Mouse (Mus musculus) liver, embryonic 14.5 days (tissue): ENCODE results near the gene Ric1. TPM values are rescaled to one million over a fixed set of nuclear protein-coding genes. Genes with fewer than 3 reads are reported as not detected.

Experiments
- ATAC-seq: fragments of 200-750 bp; cut with Nextera tagmentation; 2 replicates; pipeline ENCODE4 v1.8.0; 2017; ENCODE audit warnings: moderate number of reproducible peaks, mild to moderate bottlenecking, moderate library complexity; ENCODE audit not compliant: insufficient read depth
- DNase-seq, 3 experiments: peaks; one replicate each; pipeline ENCODE4 v3.0.0-alpha.2; 2012 to 2013; ENCODE audit warnings: low read depth in 3 of 3, low spot score in 3 of 3
- H3K27ac ChIP-seq: fragments of 300-500 bp; sonication (generic); 2 replicates; pipeline ENCODE4 v1.5.1; 2014; ENCODE audit warnings: moderate library complexity, mild to moderate bottlenecking, control low read depth, inconsistent platforms
- H3K27me3 ChIP-seq: fragments of 300-500 bp; sonication (generic); 2 replicates; pipeline ENCODE4 v1.6.1; 2014; ENCODE audit warnings: mild to moderate bottlenecking, low read length, moderate library complexity; ENCODE audit not compliant: control insufficient read depth, insufficient read depth
- H3K36me3 ChIP-seq: fragments of 300-500 bp; sonication (generic); replicated peaks from 2 replicates; pipeline ENCODE4 v1.6.1; 2014; ENCODE audit warnings: low read depth; ENCODE audit not compliant: control insufficient read depth, insufficient read depth
- H3K4me1 ChIP-seq, 2 experiments: fragments of 200-500 bp in 1 of 2; fragments of 300-500 bp in 1 of 2; sonication (generic) in 1 of 2; replicated peaks; 2 replicates each; pipeline ENCODE4 v1.6.1; 2012 to 2014; ENCODE audit warnings: antibody characterized with exemption in 1 of 2, inconsistent platforms in 1 of 2, low read length in 1 of 2; ENCODE audit not compliant: control insufficient read depth in 2 of 2, insufficient read depth in 2 of 2
- H3K4me2 ChIP-seq: fragments of 300-500 bp; sonication (generic); 2 replicates; pipeline ENCODE4 v1.6.1; 2014; ENCODE audit warnings: low read depth, mild to moderate bottlenecking, control low read depth, moderate library complexity
- H3K4me3 ChIP-seq, 2 experiments: fragments of 200-500 bp in 1 of 2; fragments of 300-500 bp in 1 of 2; sonication (generic) in 1 of 2; 2 replicates each; pipeline ENCODE4 v1.5.1; 2012 to 2014; ENCODE audit warnings: low read depth in 2 of 2, low read length in 2 of 2, mild to moderate bottlenecking in 2 of 2, control low read depth in 1 of 2, inconsistent platforms in 1 of 2, moderate library complexity in 1 of 2; ENCODE audit not compliant: insufficient read depth in 1 of 2
- H3K9ac ChIP-seq: fragments of 300-500 bp; sonication (generic); replicated peaks from 2 replicates; pipeline ENCODE4 v1.6.1; 2014; ENCODE audit warnings: mild to moderate bottlenecking, control low read depth, moderate library complexity
- H3K9me3 ChIP-seq: fragments of 300-500 bp; sonication (generic); 2 replicates; pipeline ENCODE4 v1.6.1; 2016; ENCODE audit warnings: low read length, mixed read lengths; ENCODE audit not compliant: control insufficient read depth
- CTCF ChIP-seq: IDR thresholded peaks from 2 replicates; pipeline ENCODE4 v1.5.1; 2016; ENCODE audit warnings: antibody characterized with exemption, low read depth, control low read depth
- EP300 ChIP-seq: IDR thresholded peaks from 2 replicates; pipeline ENCODE4 v1.6.1; 2016; ENCODE audit warnings: antibody characterized with exemption, low read depth
- WGBS: fragments of 180-500 bp; shearing (Covaris S2); extraction: QIAGEN DNeasy Blood & Tissue Kit; methylation state at CpG from one replicate; pipeline ENCODE4 v1.1.7; 2014; ENCODE audit not compliant: insufficient replicate concordance; 5-methylcytosine and 5-hydroxymethylcytosine counted together
- polyA plus RNA-seq, 2 experiments: library from polyadenylated mRNA; depleted of rRNA in 1 of 2; stranded (reverse) in 1 of 2; unstranded in 1 of 2; fragments of >200 nt; fragmentation: Nextera tagmentation in 1 of 2; extraction: Ambion mirVana in 1 of 2; gene quantifications; 2 replicates each; pipeline versions ENCODE4 v1.2.1 to v1.2.3; 2012 to 2014

Ric1 gene
- polyA plus RNA-seq, 2 experiments: 2.9 to 3.1 TPM

DNA sequence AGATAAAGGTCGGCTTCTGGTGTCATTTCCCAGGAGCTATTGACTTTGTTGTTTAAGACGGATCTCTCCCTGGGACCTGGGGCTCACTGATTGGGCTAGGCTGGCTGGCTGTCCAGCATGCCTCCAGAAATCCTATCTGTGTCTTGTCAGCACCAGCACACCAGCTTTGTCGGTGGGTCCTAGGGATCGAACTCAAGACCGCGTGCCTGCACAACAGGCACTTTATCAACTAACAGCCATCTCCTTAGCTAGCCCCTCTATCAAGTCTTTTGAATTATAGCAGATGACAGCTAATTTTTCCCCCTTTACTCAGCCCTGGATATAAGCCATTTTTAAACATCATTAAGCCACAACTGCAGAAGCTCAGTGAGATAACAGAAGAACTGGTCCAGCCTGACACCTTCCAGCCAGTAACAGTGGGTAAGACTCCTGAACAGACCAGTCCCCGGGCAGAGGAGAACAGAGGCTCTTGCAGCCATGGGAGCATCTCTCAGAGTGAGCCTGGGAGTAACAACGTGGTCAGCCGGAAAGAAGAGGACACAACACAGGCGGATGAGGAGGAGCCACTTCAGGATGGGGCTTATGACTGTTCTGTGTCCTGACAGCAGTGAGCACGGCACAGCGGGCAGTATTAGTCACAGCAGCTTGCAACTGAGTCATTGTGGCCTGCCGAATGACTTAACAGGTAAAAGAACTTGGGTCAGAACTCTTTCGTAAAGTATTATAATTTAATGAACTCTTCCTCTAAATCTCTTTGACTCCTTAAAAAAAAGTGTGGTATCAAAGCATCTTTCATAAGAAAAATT, 81.7 kb downstream of the Ric1 start:
- WGBS: 76% methylated on average over 14 of the region's 14 CpGs

DNA sequence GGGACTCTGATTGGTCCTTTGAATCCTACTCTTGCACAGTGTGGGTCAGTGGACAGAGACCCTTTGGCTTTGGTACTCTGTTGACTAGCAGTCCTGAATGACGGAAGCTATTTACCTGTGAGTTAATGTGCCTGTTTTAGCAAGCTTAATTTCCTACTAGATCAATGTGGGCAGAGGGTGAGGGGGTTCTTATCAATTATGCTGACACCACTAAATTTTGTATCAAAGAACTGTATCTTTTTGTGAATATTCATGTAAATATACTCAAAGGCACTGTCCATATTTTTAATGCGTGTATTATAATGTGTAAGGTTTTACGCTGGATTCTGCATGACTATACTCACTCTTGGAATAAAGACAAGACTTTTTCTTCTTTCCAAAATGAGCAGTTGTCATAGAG, 82.6 kb downstream of the Ric1 start:
- Histone ChIP-seq H3K27me3 (no peaks in the 10 kb centered on the region), H3K9ac (no peak overlapping the region), H3K9me3 (no peaks in the 10 kb centered on the region), H3K36me3 (no peaks in the 10 kb centered on the region; the same call in 1 of the 2 replicates), H3K4me2 (no peak overlapping the region), H3K27ac (no peak overlapping the region), H3K4me1 (peaks cover 0 to 3% of the 10 kb centered on the region in 2 experiments; a peak in 2 of 4 replicates), H3K4me3 (no peak overlapping the region)
- no peak for TF ChIP-seq EP300
- no peak for TF ChIP-seq CTCF
- 87% methylated on average over 3 of the region's 3 CpGs for WGBS
- no peak for DNase-seq
- no peak for ATAC-seq

More for the DNA sequence above, 81.7 kb downstream of the Ric1 start:
- H3K4me3 ChIP-seq: no peak overlapping the region
- H3K27me3 ChIP-seq: no peaks in the 10 kb centered on the region
- H3K9ac ChIP-seq: no peak overlapping the region
- ATAC-seq (no peak), DNase-seq (no peak)
- H3K27ac ChIP-seq: no peak overlapping the region
- peaks cover 0 to 3% of the 10 kb centered on the region in 2 experiments; a peak in 2 of 4 replicates for H3K4me1 ChIP-seq
- no peaks in the 10 kb centered on the region; the same call in 1 of the 2 replicates for H3K36me3 ChIP-seq
- TF ChIP-seq EP300 (no peak), CTCF (no peak)
- no peak overlapping the region for H3K4me2 ChIP-seq
- H3K9me3 ChIP-seq: no peaks in the 10 kb centered on the region

DNA sequence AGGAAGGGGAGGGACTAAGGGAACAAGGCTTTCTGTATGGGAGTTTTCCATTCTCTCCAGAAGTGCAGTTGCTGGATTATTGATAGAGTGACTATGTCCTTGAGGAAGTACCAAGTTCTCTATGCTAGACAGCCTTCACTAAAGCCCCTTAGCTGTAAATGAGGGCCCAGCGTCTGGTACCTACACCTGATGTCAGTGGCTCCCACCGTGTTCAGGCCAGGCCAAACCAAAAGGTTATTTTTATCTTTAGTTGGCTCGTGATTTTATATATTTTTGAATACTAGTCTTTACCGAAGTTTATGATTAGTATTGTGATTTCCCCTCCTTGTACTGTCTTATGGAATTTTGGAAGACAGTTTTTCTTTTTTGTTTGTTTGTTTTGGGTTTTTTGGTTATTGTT, 85.4 kb downstream of the Ric1 start:
- no peak overlapping the region for H3K27ac ChIP-seq
- peaks cover 0 to 13% of the 10 kb centered on the region in 2 experiments; a peak in 3 of 4 replicates for H3K4me1 ChIP-seq
- DNase-seq (no peak), ATAC-seq (no peak)
- no peak overlapping the region for H3K4me2 ChIP-seq
- H3K27me3 ChIP-seq: no peaks in the 10 kb centered on the region
- peaks cover 10% of the 10 kb centered on the region for H3K36me3 ChIP-seq
- H3K4me3 ChIP-seq: no peak overlapping the region
- 70% methylated on average over 4 of the region's 4 CpGs for WGBS
- no peak for TF ChIP-seq CTCF
- no peak for TF ChIP-seq EP300
- H3K9me3 ChIP-seq: no peaks in the 10 kb centered on the region
- H3K9ac ChIP-seq: no peak overlapping the region

DNA sequence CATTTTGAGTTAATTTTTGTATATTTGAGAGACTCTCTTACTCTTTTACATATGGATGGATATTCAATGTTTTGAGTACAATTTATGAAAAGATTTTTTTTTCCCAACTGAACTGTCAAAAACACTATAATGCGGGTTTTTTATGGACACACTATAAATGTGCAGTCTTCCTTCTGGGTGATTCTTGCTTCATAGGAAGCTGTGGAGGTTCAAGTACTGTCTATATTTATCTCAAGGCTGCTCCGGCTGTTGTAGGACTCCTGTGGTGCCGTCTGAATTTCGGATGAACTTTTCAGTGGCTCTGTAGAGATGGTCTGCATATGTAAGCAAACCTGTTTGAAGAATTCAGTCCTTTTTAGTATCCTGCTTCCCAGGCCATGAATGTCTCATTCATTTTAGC, 86.1 kb downstream of the Ric1 start:
- Histone ChIP-seq H3K27ac (no peak overlapping the region), H3K4me1 (peaks cover 0 to 13% of the 10 kb centered on the region in 2 experiments; a peak in 3 of 4 replicates), H3K4me2 (no peak overlapping the region), H3K9me3 (no peaks in the 10 kb centered on the region), H3K4me3 (no peak overlapping the region), H3K36me3 (peaks cover 14% of the 10 kb centered on the region), H3K9ac (no peak overlapping the region), H3K27me3 (no peaks in the 10 kb centered on the region)
- TF ChIP-seq EP300: no peak
- no peak for TF ChIP-seq CTCF
- DNase-seq (no peak), ATAC-seq (no peak)
- WGBS: 69% methylated on average over 4 of the region's 4 CpGs

DNA sequence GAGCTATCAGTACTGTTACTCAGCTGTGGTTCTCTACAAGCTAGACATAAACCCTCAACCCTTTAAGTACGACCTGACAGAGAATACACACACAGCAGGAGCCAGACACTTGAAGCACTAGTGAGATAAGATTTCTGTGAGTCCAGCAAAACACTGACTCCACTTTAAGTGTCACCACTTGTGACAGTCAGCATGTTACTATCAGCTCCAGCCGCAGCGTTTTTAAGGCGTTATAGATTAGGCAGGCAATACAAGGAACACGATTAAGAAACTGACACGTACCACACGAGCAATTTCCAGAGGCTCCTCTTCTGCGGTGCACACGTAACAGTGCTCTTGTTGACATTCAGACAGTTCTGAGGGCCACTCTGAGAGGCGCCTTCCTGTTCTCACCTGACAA, 88.8 kb downstream of the Ric1 start:
- TF ChIP-seq EP300: peak; percentile 84
- no peak for TF ChIP-seq CTCF
- DNase-seq (peak; percentile 61 to 65 (median 62)), ATAC-seq (peak; percentile 84)
- H3K27me3 ChIP-seq: no peaks in the 10 kb centered on the region
- peaks cover 0 to 13% of the 10 kb centered on the region in 2 experiments; a peak in 3 of 4 replicates for H3K4me1 ChIP-seq
- no peak overlapping the region for H3K9ac ChIP-seq
- H3K36me3 ChIP-seq: peaks cover 23% of the 10 kb centered on the region
- peak overlapping the region; percentile 20 for H3K27ac ChIP-seq
- H3K4me2 ChIP-seq: no peak overlapping the region
- WGBS: 50% methylated on average over 10 of the region's 10 CpGs
- H3K4me3 ChIP-seq: no peak overlapping the region
- H3K9me3 ChIP-seq: no peaks in the 10 kb centered on the region
